Mouse (Mus musculus): ENCODE results near the gene Ddc. TPM values are rescaled to one million over a fixed set of nuclear protein-coding genes. Genes with fewer than 3 reads are reported as not detected.

Ddc gene
- polyA plus RNA-seq, 1 experiment: 58.4 TPM

GRCm38 (mm10) chr11:11878278-11878980 lies 19.5 kb downstream of the Ddc start:
- Histone ChIP-seq H3K27me3 (ENCODE audit: control insufficient read depth, insufficient read depth, low read length) (no peaks in the 10 kb centered on the region), H3K4me3 (ENCODE audit: low read depth, low read length) (no peak overlapping the region), H3K4me1 (ENCODE audit: control insufficient read depth, insufficient read depth, insufficient read length, low read length) (peaks cover 4% of the 10 kb centered on the region), H3K27ac (ENCODE audit: insufficient read depth, low read depth, low read length) (no peak overlapping the region; the same call in 1 of the 2 replicates), H3K36me3 (ENCODE audit: control insufficient read depth, insufficient read depth, low read length) (peaks cover 17% of the 10 kb centered on the region)
- WGBS: 42% methylated on average over 11 of the region's 11 CpGs
- TF ChIP-seq POLR2A (IDR thresholded peaks at IDR 0.05; ENCODE audit: low read depth, low read length) (no peak), CTCF (IDR thresholded peaks at IDR 0.05; ENCODE audit: extremely low read depth, insufficient read length, insufficient replicate concordance, low read depth, low read length) (no peak)

- WGBS: 87% methylated on average over 4 of the region's 4 CpGs
- Histone ChIP-seq H3K4me1 (ENCODE audit: control insufficient read depth, insufficient read depth, insufficient read length, low read length) (peaks cover 4% of the 10 kb centered on the region), H3K4me3 (ENCODE audit: low read depth, low read length) (no peak overlapping the region), H3K36me3 (ENCODE audit: control insufficient read depth, insufficient read depth, low read length) (peaks cover 20% of the 10 kb centered on the region), H3K27me3 (ENCODE audit: control insufficient read depth, insufficient read depth, low read length) (no peaks in the 10 kb centered on the region), H3K27ac (ENCODE audit: insufficient read depth, low read depth, low read length) (no peak overlapping the region)
- no peak for TF ChIP-seq CTCF (IDR thresholded peaks at IDR 0.05; ENCODE audit: extremely low read depth, insufficient read length, insufficient replicate concordance, low read depth, low read length)
- no peak for TF ChIP-seq POLR2A (IDR thresholded peaks at IDR 0.05; ENCODE audit: low read depth, low read length)
Observed at GRCm38 (mm10) chr11:11877891-11878277, 20.1 kb downstream of the Ddc start.

- no peak overlapping the region for H3K27ac ChIP-seq (ENCODE audit: insufficient read depth, low read depth, low read length)
- peaks cover 24% of the 10 kb centered on the region for H3K36me3 ChIP-seq (ENCODE audit: control insufficient read depth, insufficient read depth, low read length)
- H3K4me1 ChIP-seq (ENCODE audit: control insufficient read depth, insufficient read depth, insufficient read length, low read length): peaks cover 4% of the 10 kb centered on the region
- no peak for TF ChIP-seq POLR2A (IDR thresholded peaks at IDR 0.05; ENCODE audit: low read depth, low read length)
- TF ChIP-seq CTCF (IDR thresholded peaks at IDR 0.05; ENCODE audit: extremely low read depth, insufficient read length, insufficient replicate concordance, low read depth, low read length): no peak
- 85% methylated on average over 3 of the region's 3 CpGs for WGBS
- H3K4me3 ChIP-seq (ENCODE audit: low read depth, low read length): no peak overlapping the region
- no peaks in the 10 kb centered on the region for H3K27me3 ChIP-seq (ENCODE audit: control insufficient read depth, insufficient read depth, low read length)
Observed at GRCm38 (mm10) chr11:11876366-11876765, 21.6 kb downstream of the Ddc start.

GRCm38 (mm10) chr11:11875230-11875629 lies 22.7 kb downstream of the Ddc start:
- H3K4me3 ChIP-seq (ENCODE audit: low read depth, low read length): no peak overlapping the region
- no peaks in the 10 kb centered on the region for H3K27me3 ChIP-seq (ENCODE audit: control insufficient read depth, insufficient read depth, low read length)
- no peak for TF ChIP-seq CTCF (IDR thresholded peaks at IDR 0.05; ENCODE audit: extremely low read depth, insufficient read length, insufficient replicate concordance, low read depth, low read length)
- no peak overlapping the region for H3K27ac ChIP-seq (ENCODE audit: insufficient read depth, low read depth, low read length)
- H3K36me3 ChIP-seq (ENCODE audit: control insufficient read depth, insufficient read depth, low read length): peaks cover 22% of the 10 kb centered on the region
- H3K4me1 ChIP-seq (ENCODE audit: control insufficient read depth, insufficient read depth, insufficient read length, low read length): peaks cover 4% of the 10 kb centered on the region
- 89% methylated on average over 2 of the region's 2 CpGs for WGBS

GRCm38 (mm10) chr11:11873023-11873908 lies 24.7 kb downstream of the Ddc start:
- WGBS: 84% methylated on average over 20 of the region's 20 CpGs
- Histone ChIP-seq H3K27ac (ENCODE audit: insufficient read depth, low read depth, low read length) (no peak overlapping the region), H3K36me3 (ENCODE audit: control insufficient read depth, insufficient read depth, low read length) (peaks cover 16% of the 10 kb centered on the region), H3K4me1 (ENCODE audit: control insufficient read depth, insufficient read depth, insufficient read length, low read length) (no peaks in the 10 kb centered on the region), H3K27me3 (ENCODE audit: control insufficient read depth, insufficient read depth, low read length) (no peaks in the 10 kb centered on the region), H3K4me3 (ENCODE audit: low read depth, low read length) (no peak overlapping the region)
- TF ChIP-seq CTCF (IDR thresholded peaks at IDR 0.05; ENCODE audit: extremely low read depth, insufficient read length, insufficient replicate concordance, low read depth, low read length) (no peak), POLR2A (IDR thresholded peaks at IDR 0.05; ENCODE audit: low read depth, low read length) (no peak)

GRCm38 (mm10) chr11:11872140-11872795 lies 25.7 kb downstream of the Ddc start:
- WGBS: 77% methylated on average over 3 of the region's 3 CpGs
- Histone ChIP-seq H3K4me3 (ENCODE audit: low read depth, low read length) (no peak overlapping the region), H3K27ac (ENCODE audit: insufficient read depth, low read depth, low read length) (no peak overlapping the region), H3K27me3 (ENCODE audit: control insufficient read depth, insufficient read depth, low read length) (no peaks in the 10 kb centered on the region), H3K36me3 (ENCODE audit: control insufficient read depth, insufficient read depth, low read length) (peaks cover 16% of the 10 kb centered on the region), H3K4me1 (ENCODE audit: control insufficient read depth, insufficient read depth, insufficient read length, low read length) (no peaks in the 10 kb centered on the region)
- no peak for TF ChIP-seq CTCF (IDR thresholded peaks at IDR 0.05; ENCODE audit: extremely low read depth, insufficient read length, insufficient replicate concordance, low read depth, low read length)
- no peak for TF ChIP-seq POLR2A (IDR thresholded peaks at IDR 0.05; ENCODE audit: low read depth, low read length)

Data from small intestine, adult 2 months (tissue).